Mouse (Mus musculus): ENCODE results near the gene Dnah1. TPM values are rescaled to one million over a fixed set of nuclear protein-coding genes. Genes with fewer than 3 reads are reported as not detected.

Dnah1 gene
- polyA plus RNA-seq, 1 experiment = 0.02 TPM

GRCm38 (mm10) chr14:31269456-31270100 is 54.1 kb downstream of the Dnah1 start:
- TF ChIP-seq MAX (IDR thresholded peaks at IDR 0.05; ENCODE audit: low read depth) (no peak), CEBPB (IDR thresholded peaks at IDR 0.05; ENCODE audit: insufficient read depth, poor library complexity, severe bottlenecking) (no peak), REST (IDR thresholded peaks at IDR 0.05; ENCODE audit: insufficient read depth, insufficient read length) (no peak)
- Histone ChIP-seq H3K27me3 (ENCODE audit: control insufficient read depth, insufficient read depth, insufficient read length) (peaks cover 24% of the 10 kb centered on the region), H3K4me3 (no peak overlapping the region), H3K4me2 (ENCODE audit: low read depth) (no peak overlapping the region), H3K79me2 (ENCODE audit: control insufficient read depth, insufficient read depth) (no peaks in the 10 kb centered on the region), H3K36me3 (ENCODE audit: control insufficient read depth, insufficient read depth) (no peaks in the 10 kb centered on the region), H3ac (ENCODE audit: control insufficient read depth, insufficient read length) (no peak overlapping the region)

- Histone ChIP-seq H3K27me3 (ENCODE audit: control insufficient read depth, insufficient read depth, insufficient read length) (peaks cover 24% of the 10 kb centered on the region), H3K79me2 (ENCODE audit: control insufficient read depth, insufficient read depth) (no peaks in the 10 kb centered on the region), H3K36me3 (ENCODE audit: control insufficient read depth, insufficient read depth) (no peaks in the 10 kb centered on the region), H3K4me2 (ENCODE audit: low read depth) (no peak overlapping the region), H3ac (ENCODE audit: control insufficient read depth, insufficient read length) (no peak overlapping the region), H3K4me3 (no peak overlapping the region)
- TF ChIP-seq POLR2A (IDR thresholded peaks at IDR 0.05; ENCODE audit: insufficient read length, low read depth) (no peak), MAX (IDR thresholded peaks at IDR 0.05; ENCODE audit: low read depth) (no peak), USF1 (IDR thresholded peaks at IDR 0.05; ENCODE audit: low read depth) (no peak), E2F4 (IDR thresholded peaks at IDR 0.05; ENCODE audit: insufficient read depth) (no peak), MYOD1 (IDR thresholded peaks at IDR 0.05; ENCODE audit: control insufficient read depth in 1 of 3, insufficient read length in 2 of 3, low read depth in 2 of 3) (no peak), REST (IDR thresholded peaks at IDR 0.05; ENCODE audit: insufficient read depth, insufficient read length) (no peak), MYOG (IDR thresholded peaks at IDR 0.05; ENCODE audit: control insufficient read depth in 1 of 3, insufficient read depth in 1 of 3, insufficient read length in 2 of 3, low read depth in 2 of 3) (no peak), TCF12 (IDR thresholded peaks at IDR 0.05; ENCODE audit: insufficient read depth, poor library complexity, severe bottlenecking) (no peak), SRF (IDR thresholded peaks at IDR 0.05; ENCODE audit: control insufficient read depth, insufficient read length, low read depth) (no peak)
These were observed 55.2 kb downstream of the Dnah1 start for GRCm38 (mm10) chr14:31268301-31269001.

- no peaks in the 10 kb centered on the region for H3K79me2 ChIP-seq (ENCODE audit: control insufficient read depth, insufficient read depth)
- no peak for TF ChIP-seq REST (IDR thresholded peaks at IDR 0.05; ENCODE audit: insufficient read depth, insufficient read length)
- no peak for TF ChIP-seq MYOG (IDR thresholded peaks at IDR 0.05; ENCODE audit: control insufficient read depth in 1 of 3, insufficient read depth in 1 of 3, insufficient read length in 2 of 3, low read depth in 2 of 3)
- TF ChIP-seq TCF12 (IDR thresholded peaks at IDR 0.05; ENCODE audit: insufficient read depth, poor library complexity, severe bottlenecking) = no peak
- no peak for TF ChIP-seq MAX (IDR thresholded peaks at IDR 0.05; ENCODE audit: low read depth)
- TF ChIP-seq SRF (IDR thresholded peaks at IDR 0.05; ENCODE audit: control insufficient read depth, insufficient read length, low read depth) = no peak
- TF ChIP-seq CEBPB (IDR thresholded peaks at IDR 0.05; ENCODE audit: insufficient read depth, poor library complexity, severe bottlenecking) = no peak
- no peak for TF ChIP-seq USF1 (IDR thresholded peaks at IDR 0.05; ENCODE audit: low read depth)
- no peak for TF ChIP-seq E2F4 (IDR thresholded peaks at IDR 0.05; ENCODE audit: insufficient read depth)
- no peak for TF ChIP-seq POLR2A (IDR thresholded peaks at IDR 0.05; ENCODE audit: insufficient read length, low read depth)
- TF ChIP-seq MYOD1 (IDR thresholded peaks at IDR 0.05; ENCODE audit: control insufficient read depth in 1 of 3, insufficient read length in 2 of 3, low read depth in 2 of 3) = no peak
- no peak for TF ChIP-seq POLR2AphosphoS2 (IDR thresholded peaks at IDR 0.05; ENCODE audit: insufficient read length, low read depth)
- no peak for TF ChIP-seq TCF3 (IDR thresholded peaks at IDR 0.05; ENCODE audit: insufficient read length, low read depth)
These were observed 56.0 kb downstream of the Dnah1 start for GRCm38 (mm10) chr14:31267649-31268048.

GRCm38 (mm10) chr14:31260932-31261331 is 62.8 kb downstream of the Dnah1 start:
- Histone ChIP-seq H3K27me3 (ENCODE audit: control insufficient read depth, insufficient read depth, insufficient read length) (peaks cover under 1% of the 10 kb centered on the region), H3K4me2 (ENCODE audit: low read depth) (no peak overlapping the region), H3K79me2 (ENCODE audit: control insufficient read depth, insufficient read depth) (no peaks in the 10 kb centered on the region), H3K36me3 (ENCODE audit: control insufficient read depth, insufficient read depth) (peaks cover 30% of the 10 kb centered on the region), H3ac (ENCODE audit: control insufficient read depth, insufficient read length) (no peak overlapping the region), H3K4me3 (no peak overlapping the region)
- no peak for TF ChIP-seq USF1 (IDR thresholded peaks at IDR 0.05; ENCODE audit: low read depth)
- TF ChIP-seq TCF3 (IDR thresholded peaks at IDR 0.05; ENCODE audit: insufficient read length, low read depth) = no peak
- TF ChIP-seq TCF12 (IDR thresholded peaks at IDR 0.05; ENCODE audit: insufficient read depth, poor library complexity, severe bottlenecking) = no peak
- TF ChIP-seq SRF (IDR thresholded peaks at IDR 0.05; ENCODE audit: control insufficient read depth, insufficient read length, low read depth) = no peak
- no peak for TF ChIP-seq MYOG (IDR thresholded peaks at IDR 0.05; ENCODE audit: control insufficient read depth in 1 of 3, insufficient read depth in 1 of 3, insufficient read length in 2 of 3, low read depth in 2 of 3)
- TF ChIP-seq MYOD1 (IDR thresholded peaks at IDR 0.05; ENCODE audit: control insufficient read depth in 1 of 3, insufficient read length in 2 of 3, low read depth in 2 of 3) = no peak
- no peak for TF ChIP-seq MAX (IDR thresholded peaks at IDR 0.05; ENCODE audit: low read depth)
- TF ChIP-seq E2F4 (IDR thresholded peaks at IDR 0.05; ENCODE audit: insufficient read depth) = no peak
- TF ChIP-seq POLR2A (IDR thresholded peaks at IDR 0.05; ENCODE audit: insufficient read length, low read depth) = no peak
- no peak for TF ChIP-seq REST (IDR thresholded peaks at IDR 0.05; ENCODE audit: insufficient read depth, insufficient read length)
- TF ChIP-seq CEBPB (IDR thresholded peaks at IDR 0.05; ENCODE audit: insufficient read depth, poor library complexity, severe bottlenecking) = no peak
- no peak for TF ChIP-seq POLR2AphosphoS2 (IDR thresholded peaks at IDR 0.05; ENCODE audit: insufficient read length, low read depth)

More at GRCm38 (mm10) chr14:31267649-31268048, 56.0 kb downstream of the Dnah1 start:
- H3K27me3 ChIP-seq (ENCODE audit: control insufficient read depth, insufficient read depth, insufficient read length) = peaks cover 24% of the 10 kb centered on the region
- no peak overlapping the region for H3K4me3 ChIP-seq
- H3ac ChIP-seq (ENCODE audit: control insufficient read depth, insufficient read length) = no peak overlapping the region
- H3K4me2 ChIP-seq (ENCODE audit: low read depth) = no peak overlapping the region
- H3K36me3 ChIP-seq (ENCODE audit: control insufficient read depth, insufficient read depth) = no peaks in the 10 kb centered on the region
